Mouse (Mus musculus) G1E (cell line): ENCODE data around the gene Gtf2ird1.

Experiments
- CTCF ChIP-seq: IDR thresholded peaks from 2 replicates; pipeline ENCODE4 v1.5.1; 2012; ENCODE audit warnings: low read depth, low read length, inconsistent platforms, mixed read lengths
- GATA1 ChIP-seq: IDR thresholded peaks from 2 replicates; pipeline ENCODE4 v1.6.1; 2012; ENCODE audit warnings: borderline replicate concordance, low read length, inconsistent platforms, mixed read lengths
- POLR2AphosphoS5 ChIP-seq: IDR thresholded peaks from 2 replicates; pipeline ENCODE4 v1.6.1; 2012; ENCODE audit warnings: low read depth, low read length, inconsistent platforms; ENCODE audit not compliant: insufficient replicate concordance
- TAL1 ChIP-seq: conservative IDR thresholded peaks from 2 replicates; pipeline ENCODE4 v1.6.1; 2012; ENCODE audit warnings: low read depth, low read length, inconsistent platforms, mixed read lengths

DNA sequence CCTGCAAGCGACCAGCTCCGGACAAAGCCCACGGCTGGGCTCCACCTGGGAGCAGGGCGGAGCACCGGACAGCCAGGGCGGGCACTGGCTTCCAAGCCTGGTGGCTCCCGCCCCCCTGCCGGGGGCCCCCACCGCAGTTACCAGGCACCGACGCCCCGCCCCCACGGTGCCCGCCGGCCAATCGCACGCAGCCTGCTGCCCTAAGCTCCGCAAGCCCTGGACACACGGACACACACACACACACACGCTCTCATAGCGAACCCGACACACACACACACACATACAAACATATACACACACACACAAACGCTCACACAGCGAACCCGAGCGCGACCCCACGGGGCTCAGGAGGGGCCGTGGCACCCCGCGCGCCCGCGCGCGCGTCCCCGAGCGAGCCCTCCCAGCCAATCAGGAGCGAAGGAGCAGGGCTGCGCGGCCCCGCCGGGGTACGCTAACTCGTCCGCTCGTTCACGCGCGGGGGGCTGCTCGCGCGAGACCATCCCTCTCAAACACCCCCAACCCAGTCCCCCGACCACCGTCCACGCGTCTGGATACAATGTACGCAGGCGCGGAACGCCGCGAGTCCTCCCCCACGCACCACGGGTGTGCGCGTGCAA, 143.0 kb downstream of the Gtf2ird1 start:
- TF ChIP-seq CTCF (no peak), POLR2AphosphoS5 (no peak), GATA1 (no peak), TAL1 (no peak)
